Comparison of ENCODE assay signal across 34 mouse cellular contexts in the genomic region with DNA sequence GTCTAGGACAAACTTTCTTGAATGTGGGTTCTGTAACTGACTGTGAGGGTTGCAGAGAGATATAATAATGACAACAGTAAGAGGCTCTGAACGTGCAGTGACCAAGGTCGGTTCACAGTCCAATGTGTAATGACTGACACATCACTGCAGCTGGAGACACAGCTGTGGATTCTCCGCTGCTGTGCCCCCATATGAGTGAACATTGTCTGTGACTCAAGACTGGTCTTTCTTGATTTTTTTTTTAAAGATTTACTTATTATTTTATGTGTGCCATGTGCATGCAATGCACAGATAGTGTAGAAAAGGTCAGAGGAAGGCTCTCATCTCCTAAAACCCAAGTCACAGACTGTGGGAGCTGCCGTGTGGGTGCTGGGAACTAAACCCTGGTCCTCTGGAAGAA. TPM values are rescaled to one million over a fixed set of nuclear protein-coding genes. Genes with fewer than 3 reads are reported as not detected.
"Had no signal": no experiment of that assay in that cellular context is flagged by ENCODE, and none has a peak within 500 bp of the region (broad histone marks: within the 10 kb centered on the region; RNA-seq: fewer than 3 reads in every experiment).

No protein-coding gene starts in this region.

- DNase-seq: cerebellum, adult 2 months; cerebellum, adult 8-10 months; cerebellum, adult 9-10 months; cerebellum, adult 9-11 months; cerebellum, postnatal 10 days; cerebellum, postnatal 14 days; cerebellum, postnatal 25 days; cerebellum, postnatal 36 days; embryo, embryonic 11 days; forebrain, postnatal 0 days; gastrocnemius, adult 2 months; gastrocnemius, postnatal 10 days; gastrocnemius, postnatal 14 days; gastrocnemius, postnatal 25 days; gastrocnemius, postnatal 36 days; heart, adult 18-20 months; heart, adult 2 months had no signal

- H3K9ac ChIP-seq: embryonic facial prominence, embryonic 12.5 days; embryonic facial prominence, embryonic 13.5 days; embryonic facial prominence, embryonic 15.5 days; forebrain, embryonic 12.5 days; forebrain, embryonic 13.5 days; forebrain, embryonic 15.5 days; forebrain, postnatal 0 days had no signal

- H3K4me2 ChIP-seq: embryonic facial prominence, embryonic 12.5 days; embryonic facial prominence, embryonic 13.5 days; embryonic facial prominence, embryonic 15.5 days; forebrain, embryonic 12.5 days; forebrain, embryonic 13.5 days; forebrain, embryonic 15.5 days had no signal

- H3K4me1 ChIP-seq: embryonic facial prominence, embryonic 10.5 days; embryonic facial prominence, embryonic 12.5 days; embryonic facial prominence, embryonic 13.5 days; embryonic facial prominence, embryonic 15.5 days; forebrain, embryonic 10.5 days; forebrain, embryonic 12.5 days; forebrain, embryonic 13.5 days; forebrain, embryonic 15.5 days had no signal

- H3K27ac ChIP-seq: embryonic facial prominence, embryonic 10.5 days; embryonic facial prominence, embryonic 12.5 days; embryonic facial prominence, embryonic 13.5 days; embryonic facial prominence, embryonic 15.5 days; forebrain, embryonic 10.5 days; forebrain, embryonic 12.5 days; forebrain, embryonic 13.5 days; forebrain, embryonic 15.5 days; gastrocnemius, adult 2 months; heart, adult 2 months had no signal

- ATAC-seq: forebrain, embryonic 13.5 days; forebrain, embryonic 14.5 days; forebrain, embryonic 15.5 days; forebrain, embryonic 16.5 days; forebrain, postnatal 0 days had no signal

- H3K27me3 ChIP-seq: embryonic facial prominence, embryonic 12.5 days; embryonic facial prominence, embryonic 13.5 days; embryonic facial prominence, embryonic 15.5 days; forebrain, embryonic 12.5 days; forebrain, embryonic 13.5 days; forebrain, embryonic 15.5 days had no signal

- H3K4me3 ChIP-seq: embryonic facial prominence, embryonic 10.5 days; embryonic facial prominence, embryonic 12.5 days; embryonic facial prominence, embryonic 13.5 days; embryonic facial prominence, embryonic 15.5 days; erythroblast, embryonic 14.5 days; forebrain, embryonic 10.5 days; forebrain, embryonic 12.5 days; forebrain, embryonic 13.5 days; forebrain, embryonic 15.5 days; gastrocnemius, adult 2 months; heart, adult 2 months had no signal

- H3K9me3 ChIP-seq: embryonic facial prominence, embryonic 10.5 days; embryonic facial prominence, embryonic 12.5 days; embryonic facial prominence, embryonic 13.5 days; embryonic facial prominence, embryonic 15.5 days; forebrain, embryonic 10.5 days; forebrain, embryonic 12.5 days; forebrain, embryonic 13.5 days; forebrain, embryonic 15.5 days had no signal

RNA-seq across cellular contexts. Expression of gene 2610028H24Rik, which starts 48.6 kb away (rescaled TPM):
- total RNA-seq: common myeloid progenitor, adult 5-6 weeks; forebrain, postnatal 0 days; gastrocnemius, adult 8-10 months; granulocyte monocyte progenitor cell, adult 5-6 weeks had no signal
- polyA plus RNA-seq: cerebellum, adult 2 months; embryonic facial prominence, embryonic 10.5 days; embryonic facial prominence, embryonic 11.5 days; embryonic facial prominence, embryonic 12.5 days; embryonic facial prominence, embryonic 13.5 days; erythroblast, embryonic 14.5 days; forebrain, embryonic 10.5 days; forebrain, embryonic 11.5 days; forebrain, embryonic 12.5 days; forebrain, embryonic 13.5 days; forebrain, embryonic 14.5 days; forebrain, embryonic 15.5 days; forebrain, embryonic 16.5 days; frontal cortex, adult 2 months had no signal
